Mouse (Mus musculus): ENCODE data around the gene D3Ertd254e. TPM values are rescaled to one million over a fixed set of nuclear protein-coding genes. Genes with fewer than 3 reads are reported as not detected.

D3Ertd254e gene
- total RNA-seq, 2 experiments from 2014 or later, result 17.6 to 18.6 TPM

GRCm38 (mm10) chr3:36210939-36211338, 60.1 kb downstream of the D3Ertd254e start:
- DNase-seq (ENCODE audit: low spot score in 2 of 2), result peak in 1 of 2 experiments; percentile 15

DNA sequence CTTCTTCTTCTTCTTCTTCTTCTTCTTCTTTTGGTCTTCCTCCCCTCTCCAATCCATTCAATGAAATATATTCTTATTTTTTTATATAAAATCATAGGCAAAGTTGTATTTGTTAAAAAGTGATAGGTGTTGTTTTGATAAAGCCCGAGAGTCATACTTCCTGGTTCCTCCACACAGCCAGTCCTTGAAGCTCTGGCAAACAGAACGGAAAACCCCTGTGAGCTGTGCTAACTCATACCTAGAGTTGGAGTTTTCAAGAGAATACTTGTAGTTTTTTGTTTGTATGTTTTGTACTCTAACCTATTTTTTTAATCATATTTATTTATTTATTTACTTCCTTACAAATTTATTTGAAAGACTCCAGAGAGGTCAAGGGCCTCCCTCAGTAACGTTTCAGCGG, 61.9 kb downstream of the D3Ertd254e start:
- no peak for DNase-seq (ENCODE audit: low spot score in 2 of 2)

Other genes starting within 250 kb of the D3Ertd254e start
- 10 to 100 TPM; 67.4 to 69.5 TPM for gene Dcun1d1, start 213.6 kb upstream of the D3Ertd254e start, total RNA-seq (2021)
- gene Mccc1, start 150.3 kb upstream of the D3Ertd254e start, total RNA-seq (2021), result 10 to 100 TPM; 27.5 to 34.9 TPM
- gene Ccdc144b, start 97.5 kb upstream of the D3Ertd254e start, total RNA-seq (2021), result not detected
- gene Acad9, start 85.0 kb upstream of the D3Ertd254e start, total RNA-seq (2021), result 10 to 100 TPM; 41.6 to 49.5 TPM
- under 1 TPM; 0.47 to 0.98 TPM for gene Qrfpr, start 71.3 kb downstream of the D3Ertd254e start, total RNA-seq (2021)